Mouse (Mus musculus) ES-E14 (cell line): ENCODE measurements around the gene Dock4.

ENCODE experiments used
- CHD2 ChIP-seq: IDR thresholded peaks from 2 replicates; pipeline ENCODE4 v1.6.1; 2014; ENCODE audit warnings: mild to moderate bottlenecking, low read depth, low read length, inconsistent platforms
- HCFC1 ChIP-seq: IDR thresholded peaks from 2 replicates; pipeline ENCODE4 v1.6.1; 2012; ENCODE audit warnings: low read length, inconsistent platforms, borderline replicate concordance; ENCODE audit not compliant: insufficient read depth
- MAFK ChIP-seq: IDR thresholded peaks from 2 replicates; pipeline ENCODE4 v1.6.1; 2014; ENCODE audit warnings: mild to moderate bottlenecking, low read depth, low read length, inconsistent platforms; ENCODE audit not compliant: insufficient read depth
- ZC3H11A ChIP-seq: IDR thresholded peaks from 2 replicates; pipeline ENCODE4 v1.6.1; 2012; ENCODE audit warnings: low read depth, mild to moderate bottlenecking, inconsistent platforms, low read length, borderline replicate concordance

DNA sequence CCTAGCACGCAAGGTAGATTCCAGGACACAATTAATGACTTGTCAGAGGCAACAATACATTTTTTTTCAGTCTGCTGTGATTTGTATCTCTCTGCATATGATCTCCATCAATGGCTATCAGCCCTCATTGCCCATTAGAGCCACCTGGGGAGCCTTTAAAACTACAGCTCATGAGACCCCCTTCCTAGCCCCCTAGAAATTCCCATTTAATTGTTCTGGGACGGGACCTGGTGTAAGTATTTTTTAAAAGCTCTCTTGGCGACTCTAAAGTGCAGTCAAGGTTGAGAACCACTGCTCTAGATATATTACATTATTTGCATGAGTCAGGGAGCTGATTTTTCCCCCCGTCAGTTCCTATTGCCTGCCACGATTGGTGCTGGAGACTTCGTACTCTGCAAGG is 200.1 kb downstream of the Dock4 start:
- TF ChIP-seq ZC3H11A (no peak), CHD2 (no peak), HCFC1 (no peak), MAFK (no peak)
